Mouse (Mus musculus) ovary, postnatal 36 days (tissue): ENCODE data around the gene Cbll1.
"Not testable (repeated sequence)": the region's sequence is repeated elsewhere in the genome, so short reads cannot be mapped to it uniquely, and the experiment has no call there.

Experiments
- DNase-seq: peaks from one replicate; pipeline ENCODE4 v3.0.0; 2022; ENCODE audit warnings: low spot score, mixed read lengths

Gene Cbll1

GRCm38 (mm10) chr12:31498936-31499313 lies 491 bp downstream of the Cbll1 start:
- DNase-seq: no peak

- no peak for DNase-seq
Measured at GRCm38 (mm10) chr12:31486431-31486830, 13.0 kb downstream of the Cbll1 start.

GRCm38 (mm10) chr12:31478182-31478581 lies 21.2 kb downstream of the Cbll1 start:
- not testable (repeated sequence) for DNase-seq

GRCm38 (mm10) chr12:31462615-31463014 lies 36.8 kb downstream of the Cbll1 start:
- DNase-seq: no peak

GRCm38 (mm10) chr12:31461371-31461770 lies 38.0 kb downstream of the Cbll1 start:
- no peak for DNase-seq

- DNase-seq: not testable (repeated sequence)
Measured at GRCm38 (mm10) chr12:31460270-31460669, 39.1 kb downstream of the Cbll1 start.

GRCm38 (mm10) chr12:31458474-31458873 lies 40.9 kb downstream of the Cbll1 start:
- no peak for DNase-seq

GRCm38 (mm10) chr12:31456271-31456670 lies 43.1 kb downstream of the Cbll1 start:
- DNase-seq: no peak

GRCm38 (mm10) chr12:31449341-31449740 lies 50.1 kb downstream of the Cbll1 start:
- no peak for DNase-seq

- DNase-seq: no peak
Measured at GRCm38 (mm10) chr12:31444827-31445226, 54.6 kb downstream of the Cbll1 start.

- DNase-seq: peak; percentile 30
Measured at GRCm38 (mm10) chr12:31444131-31444546, 55.3 kb downstream of the Cbll1 start.

GRCm38 (mm10) chr12:31439612-31440011 lies 59.8 kb downstream of the Cbll1 start:
- no peak for DNase-seq

GRCm38 (mm10) chr12:31437791-31438190 lies 61.6 kb downstream of the Cbll1 start:
- no peak for DNase-seq
